Mouse (Mus musculus) cerebellum, postnatal 14 days (tissue): ENCODE results near the gene Mrpl22.
"Not testable (repeated sequence)": the region's sequence is repeated elsewhere in the genome, so short reads cannot be mapped to it uniquely, and the experiment has no call there.

Source experiments
- DNase-seq, 2 experiments: peaks; one replicate each; pipeline ENCODE4 v3.0.0; 2021; ENCODE audit warnings: mixed read lengths in 2 of 2

Gene Mrpl22

DNA sequence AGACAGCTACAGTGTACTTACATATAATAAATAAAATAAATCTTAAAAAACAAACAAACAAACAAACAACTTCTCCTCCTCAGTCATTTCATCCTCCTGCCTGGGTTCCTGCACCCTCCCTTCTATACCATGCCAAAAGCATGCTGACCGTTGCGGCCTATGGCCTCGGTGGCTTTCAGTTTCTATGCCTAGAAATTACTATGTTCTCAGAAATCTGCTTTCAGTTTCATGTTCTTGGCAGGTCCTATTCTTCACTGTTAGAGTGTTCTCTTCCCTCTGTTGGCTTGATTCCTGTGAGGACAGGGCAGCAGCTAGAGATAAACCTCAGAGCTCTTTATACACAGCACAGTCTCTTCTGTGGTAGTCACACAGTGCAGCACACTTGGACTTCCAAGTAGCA, 12.1 kb downstream of the Mrpl22 start:
- no peak for DNase-seq

DNA sequence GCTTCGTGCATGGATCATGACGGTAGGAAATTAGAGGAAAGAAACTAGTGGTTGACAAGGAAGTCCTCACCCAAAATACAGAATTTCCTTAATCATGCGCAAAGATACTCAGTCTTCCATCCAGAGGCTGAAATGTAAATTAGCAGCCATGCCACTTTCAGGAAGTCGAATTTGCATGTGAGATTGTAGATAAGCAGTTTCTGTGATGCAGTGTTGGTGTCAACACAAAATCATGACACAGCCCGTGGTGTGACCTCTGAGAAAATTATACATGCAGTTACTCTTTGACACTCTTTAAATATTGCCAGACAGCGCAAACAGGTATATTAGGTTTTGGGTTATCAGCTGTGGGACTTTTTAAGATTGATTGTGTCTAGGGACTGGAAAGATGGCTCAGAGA, 18.2 kb downstream of the Mrpl22 start:
- DNase-seq: no peak

DNA sequence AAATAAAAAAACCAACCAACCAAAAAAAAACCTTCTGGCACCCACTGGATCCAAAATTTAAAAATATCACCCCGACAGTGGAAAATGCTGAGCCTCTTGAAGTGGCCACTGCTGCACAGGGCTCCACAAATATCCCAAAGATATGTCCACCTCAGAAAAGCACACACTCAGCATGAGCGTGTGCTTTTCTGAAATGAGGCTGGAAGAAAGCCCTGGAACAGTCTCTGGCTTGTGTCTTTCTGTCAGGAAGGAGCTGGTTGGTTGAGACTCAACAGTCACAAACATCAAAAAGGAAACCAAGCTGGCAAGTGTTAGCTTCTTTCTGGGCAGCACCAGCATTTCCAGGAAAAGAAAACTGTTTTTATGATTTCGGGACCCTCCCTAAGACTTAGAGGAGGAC, 21.9 kb downstream of the Mrpl22 start:
- no peak for DNase-seq

DNA sequence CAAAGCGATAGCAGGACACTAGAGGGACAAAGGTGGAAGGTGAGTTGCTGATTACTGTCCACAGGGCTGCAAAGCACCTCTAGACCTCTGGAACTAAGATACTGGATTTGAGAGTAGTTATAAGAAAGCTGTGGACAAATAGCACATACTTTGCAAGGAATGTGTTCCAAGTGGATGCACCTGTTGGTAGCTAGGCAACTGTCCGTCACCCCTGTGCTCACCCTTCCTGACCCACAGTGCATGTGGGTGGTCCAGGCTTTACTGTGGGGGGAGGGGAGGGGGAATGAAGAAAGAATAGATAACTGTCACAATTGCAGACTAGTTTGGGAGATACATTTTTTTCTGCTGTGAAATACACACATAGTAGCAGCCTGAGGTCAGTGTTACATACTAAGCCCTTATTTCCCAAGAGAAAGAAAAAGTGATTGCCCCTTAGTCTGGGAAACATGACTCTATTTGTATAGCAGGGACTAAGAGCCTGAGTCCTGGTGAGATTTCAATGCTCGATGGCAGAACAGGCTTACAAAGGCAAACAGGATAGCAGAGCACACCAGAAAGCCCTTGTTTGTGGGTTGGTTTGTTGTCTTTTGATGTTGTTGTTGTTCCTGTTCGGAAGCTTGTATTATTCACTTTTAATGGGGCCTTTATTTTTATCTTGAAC, 22.5 kb downstream of the Mrpl22 start:
- DNase-seq: no peak

DNA sequence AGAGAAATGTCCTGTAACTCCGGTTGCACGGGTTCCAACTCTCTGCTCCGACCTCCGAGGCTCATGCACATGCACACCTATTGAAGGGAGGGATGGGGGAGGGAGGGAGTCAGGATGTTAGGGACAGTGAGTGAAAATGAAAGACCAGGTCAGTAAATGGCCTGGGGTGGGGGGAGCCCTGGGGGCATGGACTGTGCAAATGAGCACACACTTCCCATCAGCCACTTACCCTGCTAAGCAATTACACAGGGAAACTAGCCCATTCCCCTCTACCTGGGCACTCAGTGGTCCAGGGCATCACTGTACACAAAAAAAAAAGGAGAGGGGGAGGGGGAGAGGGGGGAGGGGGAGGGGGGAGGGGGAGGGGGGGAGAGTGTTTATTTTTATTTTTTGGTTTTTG, 27.2 kb downstream of the Mrpl22 start:
- no peak for DNase-seq

- DNase-seq: peak; percentile 28 to 43
These were observed 28.0 kb downstream of the Mrpl22 start, which contains the start of the genes Igtp and Irgm2 for GRCm38 (mm10) chr11:58199229-58200037. TSS of gene Igtp (plus strand) at chr11:58199556. TSS of gene Irgm2 (plus strand) at chr11:58199618.

DNA sequence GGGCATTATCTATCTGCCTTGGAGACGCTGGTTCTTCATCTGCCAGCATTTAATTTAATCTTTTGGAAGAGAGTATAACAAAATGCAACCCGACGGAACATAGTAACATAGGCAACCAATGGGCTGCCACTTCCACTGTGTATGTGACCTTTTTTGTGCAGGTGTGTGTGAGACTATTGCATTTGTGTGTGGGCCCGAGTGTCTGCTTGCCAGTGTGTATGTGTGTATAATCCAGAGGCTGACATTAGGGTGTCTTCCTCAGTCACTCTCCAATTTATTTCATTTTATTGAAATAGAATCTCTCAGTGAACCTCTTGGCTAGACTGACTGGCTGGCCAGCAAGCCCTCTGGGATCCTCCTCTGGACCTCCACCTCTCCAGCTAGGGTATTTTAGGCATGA, 28.8 kb downstream of the Mrpl22 start:
- no peak for DNase-seq

DNA sequence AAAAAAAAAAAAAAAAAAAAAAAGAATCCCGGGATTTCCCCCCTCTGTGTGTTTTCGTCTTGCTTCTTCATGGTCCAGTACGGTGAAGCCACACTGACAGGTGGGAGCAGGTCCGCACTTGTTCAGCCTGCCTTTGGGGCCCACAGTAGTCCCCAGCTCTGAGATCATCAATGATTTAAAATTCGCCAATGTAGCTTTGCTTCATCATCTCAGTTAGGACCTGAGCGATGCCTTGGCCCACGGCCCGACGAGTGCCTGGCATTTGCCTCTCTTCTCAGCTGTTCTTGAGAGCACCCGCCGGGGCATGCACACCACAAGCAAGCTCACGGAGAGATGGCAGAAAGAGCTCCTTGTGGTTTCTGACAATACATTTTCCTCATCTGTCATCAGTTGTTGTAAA, 29.6 kb downstream of the Mrpl22 start:
- DNase-seq: peak; percentile 45 to 51

- no peak for DNase-seq
These were observed 38.9 kb downstream of the Mrpl22 start for GRCm38 (mm10) chr11:58210321-58210886.

DNA sequence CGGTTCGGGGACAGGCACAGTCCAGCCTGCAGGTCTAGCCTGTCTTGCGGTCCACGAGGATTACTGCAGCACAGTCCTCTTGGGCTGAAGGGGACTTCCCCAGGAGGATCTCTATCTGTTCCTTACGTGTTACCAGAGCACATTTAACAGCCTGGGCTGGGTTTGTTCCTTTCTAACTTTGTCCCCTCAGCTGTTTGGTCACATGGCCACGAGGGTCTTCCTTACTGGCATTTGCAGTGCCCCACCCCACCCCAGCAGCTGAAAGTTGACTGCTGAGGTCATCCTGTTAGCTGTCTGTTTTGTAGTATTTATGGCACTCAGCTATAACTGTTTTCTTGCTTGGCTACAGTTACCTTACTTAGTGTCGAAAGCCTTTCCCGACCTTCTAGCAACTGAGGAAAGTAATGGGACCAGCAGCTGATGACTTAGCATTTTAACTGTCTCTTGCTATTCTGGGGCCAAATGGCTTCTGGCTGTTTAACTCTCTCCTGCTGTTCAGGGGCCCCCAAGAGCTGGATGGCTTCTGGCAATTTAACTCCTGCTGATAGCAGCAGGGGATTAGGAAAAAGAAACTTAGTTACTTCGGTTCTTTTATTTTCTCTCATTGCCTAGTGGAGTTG, 39.7 kb downstream of the Mrpl22 start:
- DNase-seq: no peak

- no peak for DNase-seq
These were observed 40.2 kb downstream of the Mrpl22 start for GRCm38 (mm10) chr11:58211682-58212067.

DNA sequence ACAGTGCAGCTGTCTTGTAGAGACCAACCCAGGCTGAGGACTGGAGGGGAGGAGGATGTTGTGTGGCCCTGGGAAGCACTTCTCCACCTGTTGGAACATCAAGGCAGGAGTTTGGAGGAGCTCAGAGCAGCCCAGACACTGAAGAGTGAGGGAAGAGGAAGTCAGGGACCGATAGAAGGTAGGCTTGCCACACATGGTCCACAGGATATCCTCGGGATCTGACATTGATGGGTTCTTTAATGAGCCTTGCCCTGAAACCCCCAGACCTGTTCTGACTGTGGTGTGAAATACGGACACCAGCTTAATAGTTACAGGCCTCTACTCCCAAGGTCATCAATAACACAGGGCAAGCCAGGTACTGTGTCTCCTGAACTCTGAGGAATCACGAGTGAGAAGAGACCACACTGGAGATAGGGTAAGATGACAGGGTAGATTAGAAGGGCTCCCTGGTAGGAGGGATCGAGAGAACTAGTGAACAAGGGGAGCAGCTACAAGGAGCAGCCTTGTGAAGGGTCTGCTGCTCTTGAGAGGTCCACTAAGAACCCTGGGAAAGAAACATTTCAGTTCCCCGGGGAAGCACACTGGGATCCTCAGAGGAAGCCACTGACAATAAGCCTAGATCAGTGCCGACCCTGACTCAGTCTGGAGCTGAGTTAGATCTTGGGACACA, 42.3 kb downstream of the Mrpl22 start:
- DNase-seq: no peak

DNA sequence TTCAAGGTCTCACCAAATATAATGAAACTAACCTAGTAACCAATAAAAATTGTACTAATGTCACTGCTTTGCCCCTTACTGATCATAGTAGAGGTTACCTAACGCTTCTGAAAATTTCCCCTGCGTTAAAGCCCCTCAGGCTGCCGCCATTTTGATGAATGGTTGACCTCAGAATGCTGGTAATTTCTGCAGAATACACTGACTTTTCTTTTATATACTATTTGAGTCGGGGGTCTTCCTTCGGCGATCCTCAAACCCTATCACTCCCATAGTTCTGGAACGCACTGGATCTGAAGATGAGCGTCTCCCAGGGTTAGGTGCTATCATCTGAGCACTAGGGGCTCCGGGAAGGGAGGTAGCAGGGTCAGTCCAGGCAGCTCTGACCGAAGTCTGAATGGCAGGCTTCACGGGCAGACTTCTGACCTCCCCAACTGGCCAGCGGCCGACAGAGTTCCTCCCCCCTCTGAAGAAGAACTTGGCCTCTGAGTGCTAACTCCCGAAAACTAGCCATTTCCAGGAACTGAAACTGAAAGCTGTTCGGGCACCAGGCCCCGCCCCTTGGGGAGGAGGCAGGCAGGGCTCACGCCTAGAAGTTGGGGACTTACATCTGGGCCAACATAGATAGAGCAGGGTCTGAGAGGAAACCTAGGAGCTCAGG, 43.1 kb downstream of the Mrpl22 start:
- peak in 1 of 2 experiments; percentile 17 for DNase-seq

DNA sequence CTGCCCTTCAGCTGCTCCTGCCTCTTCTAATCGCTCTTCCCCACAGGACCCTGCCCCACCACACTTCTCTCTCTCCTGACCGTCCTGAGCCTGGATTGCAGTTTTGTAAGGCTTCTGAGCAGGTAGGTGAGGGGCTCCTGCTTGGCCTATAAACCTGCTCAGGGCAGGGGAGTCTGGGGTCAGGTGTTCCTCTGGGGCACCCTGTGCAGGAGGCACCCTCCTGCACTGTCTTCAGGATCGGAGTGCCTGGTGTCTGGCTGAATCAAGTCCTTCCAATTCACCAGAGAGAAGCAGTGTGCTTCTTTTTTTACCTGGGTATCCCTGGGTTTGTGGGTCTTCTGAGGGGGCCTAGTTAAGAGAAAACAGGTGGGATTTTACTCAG, 43.6 kb downstream of the Mrpl22 start:
- not testable (repeated sequence) for DNase-seq

- no peak for DNase-seq
These were observed 44.4 kb downstream of the Mrpl22 start for GRCm38 (mm10) chr11:58215814-58216213.

DNA sequence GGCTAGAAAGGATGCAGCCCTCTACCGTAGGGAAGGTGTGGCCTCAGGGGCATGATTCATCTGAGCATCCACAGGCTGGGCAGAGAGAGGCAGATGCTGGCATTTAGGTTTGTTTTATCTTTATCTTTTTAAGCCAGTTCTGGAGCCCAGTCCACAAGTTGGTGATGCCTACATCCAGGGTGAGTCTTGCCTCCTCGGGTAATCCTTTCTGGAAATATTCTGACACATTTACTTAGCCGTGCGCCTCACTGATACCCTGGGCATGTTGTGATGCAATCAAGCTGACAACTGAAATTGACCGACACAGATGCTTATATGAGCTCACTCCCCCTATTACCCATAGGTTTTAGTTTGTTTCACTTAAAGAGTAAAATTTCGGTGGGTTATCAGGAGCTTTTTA, 45.4 kb downstream of the Mrpl22 start:
- no peak for DNase-seq

DNA sequence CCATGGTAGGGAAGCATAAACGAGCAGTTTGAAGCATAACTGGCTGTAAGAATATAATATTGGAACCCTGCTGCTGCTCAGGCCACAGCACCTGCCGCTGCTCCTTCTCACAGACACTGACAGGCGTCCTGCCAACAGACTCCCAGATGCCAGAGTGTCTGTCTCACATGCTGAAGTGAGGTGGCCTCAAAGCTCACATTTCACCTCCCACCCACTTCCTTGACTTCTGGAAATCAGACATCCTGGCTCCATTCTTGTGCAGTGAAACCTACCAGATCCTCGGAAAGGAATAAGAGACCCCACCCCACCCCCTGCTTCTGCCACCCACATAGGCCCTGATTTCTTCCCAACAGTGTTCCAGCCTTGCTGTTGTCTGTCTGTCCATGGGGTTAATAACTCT, 52.3 kb downstream of the Mrpl22 start:
- peak; percentile 27 to 60 for DNase-seq

- no peak for DNase-seq
These were observed 52.9 kb downstream of the Mrpl22 start for GRCm38 (mm10) chr11:58224313-58224712.

- DNase-seq: not testable (repeated sequence)
These were observed 53.4 kb downstream of the Mrpl22 start for GRCm38 (mm10) chr11:58224872-58225271.

DNA sequence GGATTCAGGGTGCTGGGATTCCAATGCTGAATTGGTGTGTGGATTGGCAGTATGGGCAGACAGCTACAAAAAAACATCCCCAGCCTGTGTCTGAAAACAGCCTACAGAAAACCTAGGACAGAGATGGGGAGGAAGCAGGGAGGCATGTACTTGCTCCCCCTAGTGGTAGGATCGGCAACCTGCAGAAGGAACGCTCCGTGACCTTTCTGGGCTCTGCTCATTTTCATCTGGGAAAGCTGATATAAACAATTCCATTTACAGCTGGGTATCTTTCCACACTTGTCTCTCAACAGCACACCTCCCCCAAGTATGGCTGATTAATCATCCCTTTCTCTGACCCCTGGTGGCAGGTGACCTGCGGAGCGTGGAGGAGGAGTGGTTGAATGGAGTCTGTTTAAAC, 54.2 kb downstream of the Mrpl22 start:
- peak; percentile 77 to 78 for DNase-seq

DNA sequence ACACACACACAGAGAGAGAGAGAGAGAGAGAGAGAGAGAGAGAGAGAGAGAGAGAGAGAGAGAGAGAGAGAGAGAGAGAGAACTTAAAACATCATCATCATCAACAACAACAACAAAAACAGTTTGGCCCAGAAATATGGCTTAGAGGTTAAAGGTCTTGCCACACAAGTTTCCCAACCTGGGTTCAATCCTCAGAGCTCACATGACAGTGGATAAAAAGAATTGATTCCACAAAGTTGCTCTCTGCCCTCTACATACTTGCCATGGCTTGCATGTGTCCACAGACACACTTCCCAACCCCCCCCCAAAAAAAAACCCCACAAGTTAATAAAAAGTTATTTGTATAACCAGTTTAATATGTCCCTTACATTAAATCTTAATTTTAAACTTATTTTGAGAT, 55.0 kb downstream of the Mrpl22 start:
- DNase-seq: no peak

DNA sequence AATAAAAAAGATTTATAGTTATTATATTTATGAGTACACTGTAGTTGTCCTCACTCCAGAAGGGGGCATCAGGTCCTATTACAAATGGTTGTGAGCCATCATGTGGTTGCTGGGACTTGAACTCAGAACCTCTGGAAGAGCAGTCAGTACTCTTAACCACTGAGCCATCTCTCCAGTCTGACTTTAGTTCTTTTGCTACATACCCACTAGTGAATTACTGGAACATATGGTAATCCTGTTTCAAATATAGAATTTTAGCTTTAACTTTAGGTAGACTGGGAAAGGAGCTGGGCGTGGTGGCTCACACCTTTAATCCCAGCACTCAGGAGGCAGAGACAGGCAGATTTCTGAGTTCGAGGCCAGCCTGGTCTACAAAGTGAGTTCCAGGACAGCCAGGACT, 56.6 kb downstream of the Mrpl22 start:
- not testable (repeated sequence) for DNase-seq
